Mouse (Mus musculus) CH12.LX (cell line): ENCODE measurements at regions not wholly inside any gene's neighbourhood (a gene's known extent, or its start where the extent isn't known, plus 50 kb on each side); places are given as distances from the start of the nearest gene placed in this dataset.

Source experiments
- CTCF ChIP-seq, 2 experiments: IDR thresholded peaks in 1 of 2; conservative IDR thresholded peaks in 1 of 2; 2 replicates each; pipeline ENCODE4 v1.5.1; 2011 to 2012; ENCODE audit warnings: low read depth in 2 of 2, low read length in 2 of 2, improper control_type of control experiment in 1 of 2, inconsistent platforms in 1 of 2, mild to moderate bottlenecking in 1 of 2, moderate library complexity in 1 of 2
- ELF1 ChIP-seq: IDR thresholded peaks from 2 replicates; pipeline ENCODE4 v1.6.1; 2014; ENCODE audit warnings: low read depth, mild to moderate bottlenecking, inconsistent platforms, low read length, improper control_type of control experiment
- JUND ChIP-seq: conservative IDR thresholded peaks from 2 replicates; pipeline ENCODE4 v1.6.1; 2011; ENCODE audit warnings: low read depth, low read length, improper control_type of control experiment
- MAX ChIP-seq: IDR thresholded peaks from 2 replicates; pipeline ENCODE4 v1.6.1; 2011; ENCODE audit warnings: low read length, improper control_type of control experiment
- POLR2A ChIP-seq: IDR thresholded peaks from 2 replicates; pipeline ENCODE4 v1.6.1; 2011; ENCODE audit warnings: low read depth, mild to moderate bottlenecking, improper control_type of control experiment, low read length
- SMC3 ChIP-seq: IDR thresholded peaks from 2 replicates; pipeline ENCODE4 v1.6.1; 2011; ENCODE audit warnings: low read depth, low read length, improper control_type of control experiment
- UBTF ChIP-seq: IDR thresholded peaks from 2 replicates; pipeline ENCODE4 v1.6.1; 2012; ENCODE audit warnings: low read depth, mild to moderate bottlenecking, inconsistent platforms, low read length, improper control_type of control experiment, moderate library complexity

GRCm38 (mm10) chr13:102586215-102586614, 107.1 kb upstream of the Cd180 start:
- TF ChIP-seq ELF1 = no peak
- no peak for TF ChIP-seq UBTF
- TF ChIP-seq POLR2A = no peak
- TF ChIP-seq SMC3 = no peak
- TF ChIP-seq CTCF (conservative IDR thresholded peaks at IDR 0.05 in 1 of 2, IDR thresholded peaks at IDR 0.05 in 1 of 2; ENCODE audit: low read depth in 2 of 2, low read length in 2 of 2) = no peak
- no peak for TF ChIP-seq MAX
- no peak for TF ChIP-seq JUND
